Mouse (Mus musculus) neural tube, embryonic 14.5 days (tissue): ENCODE measurements at regions not wholly inside any gene's neighbourhood (a gene's known extent, or its start where the extent isn't known, plus 50 kb on each side); places are given as distances from the start of the nearest gene placed in this dataset.

Experiments
- ATAC-seq: fragments of 200-750 bp; cut with Nextera tagmentation; 2 replicates; pipeline ENCODE4 v1.8.0; 2017; ENCODE audit warnings: low read depth, mild to moderate bottlenecking, moderate TSS enrichment, moderate library complexity
- H3K27ac ChIP-seq: fragments of 300-500 bp; sonication (generic); 2 replicates; pipeline ENCODE4 v1.5.1; 2014; ENCODE audit warnings: low read depth, mild to moderate bottlenecking, control low read depth, low read length, moderate library complexity, mixed read lengths
- H3K27me3 ChIP-seq: fragments of 300-500 bp; sonication (generic); 2 replicates; pipeline ENCODE4 v1.6.1; 2014; ENCODE audit warnings: low read length; ENCODE audit not compliant: control insufficient read depth, insufficient read depth
- H3K36me3 ChIP-seq: fragments of 300-500 bp; sonication (generic); 2 replicates; pipeline ENCODE4 v1.6.1; 2014; ENCODE audit warnings: low read length, mixed read lengths; ENCODE audit not compliant: control insufficient read depth, insufficient read depth
- H3K4me1 ChIP-seq: fragments of 300-500 bp; sonication (generic); 2 replicates; pipeline ENCODE4 v1.6.1; 2014; ENCODE audit warnings: low read length; ENCODE audit not compliant: control insufficient read depth, insufficient read depth
- H3K4me2 ChIP-seq: fragments of 300-500 bp; sonication (generic); 2 replicates; pipeline ENCODE4 v1.6.1; 2014; ENCODE audit warnings: mild to moderate bottlenecking, low read depth, low read length, control low read depth
- H3K4me3 ChIP-seq: fragments of 300-500 bp; sonication (generic); 2 replicates; pipeline ENCODE4 v1.5.1; 2014; ENCODE audit warnings: low read depth, low read length, control low read depth, mixed read lengths
- H3K9ac ChIP-seq: fragments of 300-500 bp; sonication (generic); replicated peaks from 2 replicates; pipeline ENCODE4 v1.6.1; 2014; ENCODE audit warnings: low read depth, mild to moderate bottlenecking, control low read depth, low read length, mixed read lengths
- H3K9me3 ChIP-seq: fragments of 300-500 bp; sonication (generic); 2 replicates; pipeline ENCODE4 v1.6.1; 2016; ENCODE audit warnings: low read length; ENCODE audit not compliant: control insufficient read depth
- WGBS: fragments of 180-500 bp; shearing (Covaris S2); extraction: QIAGEN DNeasy Blood & Tissue Kit; methylation state at CpG from one replicate; pipeline ENCODE4 v1.1.7; 2014; 5-methylcytosine and 5-hydroxymethylcytosine counted together

GRCm38 (mm10) chr2:133467170-133468168 lies 84.5 kb upstream of the Bmp2 start:
- Histone ChIP-seq H3K27ac (no peak overlapping the region), H3K4me1 (no peaks in the 10 kb centered on the region), H3K9ac (no peak overlapping the region), H3K36me3 (no peaks in the 10 kb centered on the region), H3K4me3 (no peak overlapping the region), H3K27me3 (no peaks in the 10 kb centered on the region), H3K9me3 (no peaks in the 10 kb centered on the region), H3K4me2 (no peak overlapping the region)
- WGBS, result 90% methylated on average over 9 of the region's 9 CpGs
- ATAC-seq, result no peak

- ATAC-seq, result no peak
- H3K27ac ChIP-seq, result no peak overlapping the region
- 47% methylated on average over 5 of the region's 5 CpGs for WGBS
Observed at GRCm38 (mm10) chr2:133472966-133473744, 78.8 kb upstream of the Bmp2 start.

GRCm38 (mm10) chr2:133474174-133474573 lies 77.8 kb upstream of the Bmp2 start:
- no peak overlapping the region for H3K4me2 ChIP-seq
- H3K4me1 ChIP-seq, result no peaks in the 10 kb centered on the region
- no peak overlapping the region for H3K9ac ChIP-seq
- no peak overlapping the region for H3K27ac ChIP-seq
- H3K36me3 ChIP-seq, result no peaks in the 10 kb centered on the region
- H3K9me3 ChIP-seq, result no peaks in the 10 kb centered on the region
- WGBS, result 92% methylated on average over 1 of the region's 1 CpGs
- H3K27me3 ChIP-seq, result no peaks in the 10 kb centered on the region
- no peak overlapping the region for H3K4me3 ChIP-seq
- no peak for ATAC-seq

More at GRCm38 (mm10) chr2:133472966-133473744, 78.8 kb upstream of the Bmp2 start:
- Histone ChIP-seq H3K4me2 (no peak overlapping the region), H3K36me3 (no peaks in the 10 kb centered on the region), H3K27me3 (no peaks in the 10 kb centered on the region), H3K4me3 (no peak overlapping the region), H3K4me1 (no peaks in the 10 kb centered on the region), H3K9ac (no peak overlapping the region), H3K9me3 (no peaks in the 10 kb centered on the region)

GRCm38 (mm10) chr2:133480870-133481269 lies 71.1 kb upstream of the Bmp2 start:
- no peaks in the 10 kb centered on the region for H3K4me1 ChIP-seq
- H3K4me2 ChIP-seq, result no peak overlapping the region
- no peaks in the 10 kb centered on the region for H3K27me3 ChIP-seq
- H3K4me3 ChIP-seq, result no peak overlapping the region
- no peaks in the 10 kb centered on the region for H3K9me3 ChIP-seq
- H3K27ac ChIP-seq, result no peak overlapping the region
- no peak overlapping the region for H3K9ac ChIP-seq
- ATAC-seq, result no peak
- no peaks in the 10 kb centered on the region for H3K36me3 ChIP-seq
- WGBS, result 67% methylated on average over 3 of the region's 3 CpGs

- 90% methylated on average over 6 of the region's 6 CpGs for WGBS
Observed at GRCm38 (mm10) chr2:133481305-133481704, 70.7 kb upstream of the Bmp2 start.

GRCm38 (mm10) chr2:133481785-133482184 lies 70.2 kb upstream of the Bmp2 start:
- Histone ChIP-seq H3K4me1 (no peaks in the 10 kb centered on the region), H3K27ac (no peak overlapping the region), H3K36me3 (no peaks in the 10 kb centered on the region), H3K9me3 (no peaks in the 10 kb centered on the region), H3K9ac (no peak overlapping the region), H3K4me2 (no peak overlapping the region), H3K4me3 (no peak overlapping the region), H3K27me3 (no peaks in the 10 kb centered on the region)
- 98% methylated on average over 3 of the region's 3 CpGs for WGBS
- no peak for ATAC-seq

More at GRCm38 (mm10) chr2:133481305-133481704, 70.7 kb upstream of the Bmp2 start:
- H3K4me2 ChIP-seq, result no peak overlapping the region
- H3K4me3 ChIP-seq, result no peak overlapping the region
- no peaks in the 10 kb centered on the region for H3K9me3 ChIP-seq
- no peak for ATAC-seq
- no peak overlapping the region for H3K9ac ChIP-seq
- H3K27ac ChIP-seq, result no peak overlapping the region
- no peaks in the 10 kb centered on the region for H3K36me3 ChIP-seq
- no peaks in the 10 kb centered on the region for H3K27me3 ChIP-seq
- H3K4me1 ChIP-seq, result no peaks in the 10 kb centered on the region

GRCm38 (mm10) chr2:133495443-133495842 lies 56.5 kb upstream of the Bmp2 start:
- Histone ChIP-seq H3K4me1 (no peaks in the 10 kb centered on the region), H3K4me3 (no peak overlapping the region), H3K27me3 (no peaks in the 10 kb centered on the region), H3K27ac (no peak overlapping the region), H3K9me3 (no peaks in the 10 kb centered on the region), H3K36me3 (no peaks in the 10 kb centered on the region), H3K4me2 (no peak overlapping the region), H3K9ac (no peak overlapping the region)
- no peak for ATAC-seq
- WGBS, result 74% methylated on average over 3 of the region's 3 CpGs

GRCm38 (mm10) chr2:133496389-133496788 lies 55.6 kb upstream of the Bmp2 start:
- H3K9ac ChIP-seq, result no peak overlapping the region
- no peak overlapping the region for H3K27ac ChIP-seq
- H3K4me1 ChIP-seq, result no peaks in the 10 kb centered on the region
- H3K27me3 ChIP-seq, result no peaks in the 10 kb centered on the region
- no peaks in the 10 kb centered on the region for H3K36me3 ChIP-seq
- no peak overlapping the region for H3K4me2 ChIP-seq
- no peaks in the 10 kb centered on the region for H3K9me3 ChIP-seq
- no peak overlapping the region for H3K4me3 ChIP-seq
- ATAC-seq, result no peak

- 90% methylated on average over 4 of the region's 4 CpGs for WGBS
- Histone ChIP-seq H3K4me1 (no peaks in the 10 kb centered on the region), H3K4me3 (no peak overlapping the region), H3K4me2 (no peak overlapping the region), H3K36me3 (no peaks in the 10 kb centered on the region), H3K27ac (no peak overlapping the region), H3K9ac (no peak overlapping the region), H3K27me3 (no peaks in the 10 kb centered on the region), H3K9me3 (no peaks in the 10 kb centered on the region)
- ATAC-seq, result no peak
Observed at GRCm38 (mm10) chr2:133497071-133497470, 54.9 kb upstream of the Bmp2 start.
